Mouse (Mus musculus) A20 (cell line): ENCODE data around the gene Lgals2.
"Not testable (repeated sequence)": the region's sequence is repeated elsewhere in the genome, so short reads cannot be mapped to it uniquely, and the experiment has no call there.

Source experiments
- DNase-seq: peaks from one replicate; pipeline ENCODE4 v3.0.0-alpha.2; 2011; ENCODE audit warnings: low read depth, low spot score

Gene Lgals2

GRCm38 (mm10) chr15:78874989-78875388 is 19.7 kb upstream of the Lgals2 start:
- no peak for DNase-seq

- peak; percentile 14 for DNase-seq
Observed at GRCm38 (mm10) chr15:78873803-78874435, 18.6 kb upstream of the Lgals2 start.

- DNase-seq = no peak
Observed at GRCm38 (mm10) chr15:78872021-78872608, 16.8 kb upstream of the Lgals2 start.

GRCm38 (mm10) chr15:78869775-78870174 is 14.4 kb upstream of the Lgals2 start:
- peak; percentile 76 for DNase-seq

GRCm38 (mm10) chr15:78868826-78869233 is 13.5 kb upstream of the Lgals2 start:
- DNase-seq = no peak

- DNase-seq = no peak
Observed at GRCm38 (mm10) chr15:78868398-78868797, 13.1 kb upstream of the Lgals2 start.

- no peak for DNase-seq
Observed at GRCm38 (mm10) chr15:78863852-78864253, 8.5 kb upstream of the Lgals2 start.

GRCm38 (mm10) chr15:78863154-78863553 is 7.8 kb upstream of the Lgals2 start:
- no peak for DNase-seq

- DNase-seq = no peak
Observed at GRCm38 (mm10) chr15:78862280-78862679, 7.0 kb upstream of the Lgals2 start.

GRCm38 (mm10) chr15:78859714-78860113 is 4.4 kb upstream of the Lgals2 start:
- DNase-seq = no peak

- DNase-seq = no peak
Observed at GRCm38 (mm10) chr15:78859311-78859710, 4.0 kb upstream of the Lgals2 start.

- no peak for DNase-seq
Observed at GRCm38 (mm10) chr15:78857009-78857408, 1.7 kb upstream of the Lgals2 start.

- peak; percentile 82 for DNase-seq
Observed at GRCm38 (mm10) chr15:78851505-78852153, 3.7 kb downstream of the Lgals2 start.

GRCm38 (mm10) chr15:78850944-78851343 is 4.4 kb downstream of the Lgals2 start:
- DNase-seq = no peak

- no peak for DNase-seq
Observed at GRCm38 (mm10) chr15:78850059-78850824, 5.1 kb downstream of the Lgals2 start.

- DNase-seq = no peak
Observed at GRCm38 (mm10) chr15:78849485-78849884, 5.8 kb downstream of the Lgals2 start.

GRCm38 (mm10) chr15:78848467-78848866 is 6.9 kb downstream of the Lgals2 start:
- DNase-seq = peak; percentile 77

GRCm38 (mm10) chr15:78846805-78847204 is 8.5 kb downstream of the Lgals2 start:
- not testable (repeated sequence) for DNase-seq

- peak; percentile 19 for DNase-seq
Observed at GRCm38 (mm10) chr15:78846352-78846751, 9.0 kb downstream of the Lgals2 start.

- no peak for DNase-seq
Observed at GRCm38 (mm10) chr15:78845867-78846266, 9.5 kb downstream of the Lgals2 start.

- DNase-seq = no peak
Observed at GRCm38 (mm10) chr15:78845321-78845720, 10.0 kb downstream of the Lgals2 start.

GRCm38 (mm10) chr15:78844791-78845190 is 10.5 kb downstream of the Lgals2 start:
- DNase-seq = no peak
